Mouse (Mus musculus): ENCODE results near the gene Sh3bp5. TPM values are rescaled to one million over a fixed set of nuclear protein-coding genes. Genes with fewer than 3 reads are reported as not detected.

Gene Sh3bp5
- total RNA-seq, 1 experiment = 4.6 TPM

DNA sequence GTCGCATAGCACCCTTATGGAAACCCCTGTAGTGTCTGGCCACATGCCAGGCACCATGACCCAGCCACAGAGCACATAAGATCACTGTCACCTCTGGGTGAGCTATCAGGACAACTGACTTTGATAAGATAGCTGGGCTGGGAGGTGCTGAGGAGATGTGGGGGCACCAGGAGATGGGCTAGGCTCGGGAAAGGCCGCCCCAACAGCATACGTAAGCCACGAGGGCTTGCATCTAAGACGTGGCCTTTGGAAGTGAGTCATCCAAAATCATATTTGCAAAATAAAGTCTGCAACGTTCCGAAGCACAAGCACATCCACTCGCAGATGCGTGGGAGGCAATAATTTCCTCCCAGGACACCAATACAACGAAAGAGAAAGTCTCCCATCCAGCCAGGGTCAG is 35.0 kb downstream of the Sh3bp5 start:
- in situ Hi-C loops (cut with MboI; ENCODE audit: low sequenced_read_pairs in 2 of 2, unreplicated experiment in 2 of 2) = no loop called here
- DNase-seq (ENCODE audit: low read depth, low spot score) = no peak
- H3K4me3 ChIP-seq (ENCODE audit: insufficient read depth in 1 of 2, low read depth in 1 of 2, low read length in 2 of 2, poor library complexity in 1 of 2, severe bottlenecking in 1 of 2) = no peak overlapping the region
- TF ChIP-seq CHD2 (IDR thresholded peaks at IDR 0.05; ENCODE audit: low read depth, low read length) (no peak), ZC3H11A (IDR thresholded peaks at IDR 0.05; ENCODE audit: borderline replicate concordance, low read depth, low read length) (no peak), MAFK (IDR thresholded peaks at IDR 0.05; ENCODE audit: insufficient read depth, low read depth, low read length) (no peak), ZNF384 (IDR thresholded peaks at IDR 0.05; ENCODE audit: low read depth, low read length) (no peak), HCFC1 (IDR thresholded peaks at IDR 0.05; ENCODE audit: borderline replicate concordance, insufficient read depth, low read length) (no peak)
- H3K4me1 ChIP-seq (ENCODE audit: control insufficient read depth in 2 of 2, insufficient read depth in 2 of 2, low read length in 2 of 2, poor library complexity in 1 of 2) = peaks cover 0 to 8% of the 10 kb centered on the region in 2 experiments; a peak in 1 of 4 replicates
- no peak overlapping the region for H3K27ac ChIP-seq (ENCODE audit: insufficient read depth, low read depth, low read length, poor library complexity, severe bottlenecking)
- H3K36me3 ChIP-seq (ENCODE audit: control insufficient read depth, insufficient read depth, low read length, poor library complexity, severe bottlenecking) = no peaks in the 10 kb centered on the region
- H3K9me3 ChIP-seq (ENCODE audit: control insufficient read depth, insufficient read depth, low read depth, low read length) = no peaks in the 10 kb centered on the region
- H3K9ac ChIP-seq (ENCODE audit: insufficient read depth, low read depth, low read length, poor library complexity, severe bottlenecking) = no peak overlapping the region

- Histone ChIP-seq H3K36me3 (ENCODE audit: control insufficient read depth, insufficient read depth, low read length, poor library complexity, severe bottlenecking) (no peaks in the 10 kb centered on the region), H3K9ac (ENCODE audit: insufficient read depth, low read depth, low read length, poor library complexity, severe bottlenecking) (no peak overlapping the region), H3K9me3 (ENCODE audit: control insufficient read depth, insufficient read depth, low read depth, low read length) (no peaks in the 10 kb centered on the region), H3K4me3 (ENCODE audit: insufficient read depth in 1 of 2, low read depth in 1 of 2, low read length in 2 of 2, poor library complexity in 1 of 2, severe bottlenecking in 1 of 2) (no peak overlapping the region), H3K27ac (ENCODE audit: insufficient read depth, low read depth, low read length, poor library complexity, severe bottlenecking) (no peak overlapping the region), H3K4me1 (ENCODE audit: control insufficient read depth in 2 of 2, insufficient read depth in 2 of 2, low read length in 2 of 2, poor library complexity in 1 of 2) (peaks cover 0 to 9% of the 10 kb centered on the region in 2 experiments; a peak in 1 of 4 replicates)
- TF ChIP-seq ZC3H11A (IDR thresholded peaks at IDR 0.05; ENCODE audit: borderline replicate concordance, low read depth, low read length) = no peak
- TF ChIP-seq CHD2 (IDR thresholded peaks at IDR 0.05; ENCODE audit: low read depth, low read length) = no peak
- no peak for TF ChIP-seq HCFC1 (IDR thresholded peaks at IDR 0.05; ENCODE audit: borderline replicate concordance, insufficient read depth, low read length)
- TF ChIP-seq MAFK (IDR thresholded peaks at IDR 0.05; ENCODE audit: insufficient read depth, low read depth, low read length) = no peak
- TF ChIP-seq ZNF384 (IDR thresholded peaks at IDR 0.05; ENCODE audit: low read depth, low read length) = no peak
- no peak for DNase-seq (ENCODE audit: low read depth, low spot score)
- in situ Hi-C loops (cut with MboI; ENCODE audit: low sequenced_read_pairs in 2 of 2, unreplicated experiment in 2 of 2) = no loop called here
Measured at GRCm38 (mm10) chr14:31400246-31400645, 35.6 kb downstream of the Sh3bp5 start.

- TF ChIP-seq CHD2 (IDR thresholded peaks at IDR 0.05; ENCODE audit: low read depth, low read length) (no peak), ZNF384 (IDR thresholded peaks at IDR 0.05; ENCODE audit: low read depth, low read length) (no peak), HCFC1 (IDR thresholded peaks at IDR 0.05; ENCODE audit: borderline replicate concordance, insufficient read depth, low read length) (no peak), ZC3H11A (IDR thresholded peaks at IDR 0.05; ENCODE audit: borderline replicate concordance, low read depth, low read length) (no peak), MAFK (IDR thresholded peaks at IDR 0.05; ENCODE audit: insufficient read depth, low read depth, low read length) (no peak)
- H3K9ac ChIP-seq (ENCODE audit: insufficient read depth, low read depth, low read length, poor library complexity, severe bottlenecking) = no peak overlapping the region
- H3K27ac ChIP-seq (ENCODE audit: insufficient read depth, low read depth, low read length, poor library complexity, severe bottlenecking) = no peak overlapping the region
- no peak for DNase-seq (ENCODE audit: low read depth, low spot score)
- no peak overlapping the region for H3K4me3 ChIP-seq (ENCODE audit: insufficient read depth in 1 of 2, low read depth in 1 of 2, low read length in 2 of 2, poor library complexity in 1 of 2, severe bottlenecking in 1 of 2)
- in situ Hi-C loops (cut with MboI; ENCODE audit: low sequenced_read_pairs in 2 of 2, unreplicated experiment in 2 of 2) = no loop called here
- H3K36me3 ChIP-seq (ENCODE audit: control insufficient read depth, insufficient read depth, low read length, poor library complexity, severe bottlenecking) = no peaks in the 10 kb centered on the region
- H3K4me1 ChIP-seq (ENCODE audit: control insufficient read depth in 2 of 2, insufficient read depth in 2 of 2, low read length in 2 of 2, poor library complexity in 1 of 2) = peaks cover 0 to 9% of the 10 kb centered on the region in 2 experiments; a peak in 1 of 4 replicates
- H3K9me3 ChIP-seq (ENCODE audit: control insufficient read depth, insufficient read depth, low read depth, low read length) = no peaks in the 10 kb centered on the region
Measured at GRCm38 (mm10) chr14:31399271-31399670, 36.6 kb downstream of the Sh3bp5 start.

- TF ChIP-seq HCFC1 (IDR thresholded peaks at IDR 0.05; ENCODE audit: borderline replicate concordance, insufficient read depth, low read length) = no peak
- TF ChIP-seq ZC3H11A (IDR thresholded peaks at IDR 0.05; ENCODE audit: borderline replicate concordance, low read depth, low read length) = no peak
- no peak for TF ChIP-seq MAFK (IDR thresholded peaks at IDR 0.05; ENCODE audit: insufficient read depth, low read depth, low read length)
- TF ChIP-seq ZNF384 (IDR thresholded peaks at IDR 0.05; ENCODE audit: low read depth, low read length) = no peak
- TF ChIP-seq CHD2 (IDR thresholded peaks at IDR 0.05; ENCODE audit: low read depth, low read length) = no peak
- H3K4me3 ChIP-seq (ENCODE audit: insufficient read depth in 1 of 2, low read depth in 1 of 2, low read length in 2 of 2, poor library complexity in 1 of 2, severe bottlenecking in 1 of 2) = no peak overlapping the region
- no peaks in the 10 kb centered on the region for H3K36me3 ChIP-seq (ENCODE audit: control insufficient read depth, insufficient read depth, low read length, poor library complexity, severe bottlenecking)
- in situ Hi-C loops (cut with MboI; ENCODE audit: low sequenced_read_pairs in 2 of 2, unreplicated experiment in 2 of 2) = no loop called here
- H3K4me1 ChIP-seq (ENCODE audit: control insufficient read depth in 2 of 2, insufficient read depth in 2 of 2, low read length in 2 of 2, poor library complexity in 1 of 2) = peaks cover 0 to 5% of the 10 kb centered on the region in 2 experiments; a peak in 1 of 4 replicates
- no peak overlapping the region for H3K9ac ChIP-seq (ENCODE audit: insufficient read depth, low read depth, low read length, poor library complexity, severe bottlenecking)
- no peaks in the 10 kb centered on the region for H3K9me3 ChIP-seq (ENCODE audit: control insufficient read depth, insufficient read depth, low read depth, low read length)
- DNase-seq (ENCODE audit: low read depth, low spot score) = no peak
- no peak overlapping the region for H3K27ac ChIP-seq (ENCODE audit: insufficient read depth, low read depth, low read length, poor library complexity, severe bottlenecking)
Measured at GRCm38 (mm10) chr14:31398819-31399218, 37.1 kb downstream of the Sh3bp5 start.

Measured in ES-E14 (cell line).